In the genomic region with DNA sequence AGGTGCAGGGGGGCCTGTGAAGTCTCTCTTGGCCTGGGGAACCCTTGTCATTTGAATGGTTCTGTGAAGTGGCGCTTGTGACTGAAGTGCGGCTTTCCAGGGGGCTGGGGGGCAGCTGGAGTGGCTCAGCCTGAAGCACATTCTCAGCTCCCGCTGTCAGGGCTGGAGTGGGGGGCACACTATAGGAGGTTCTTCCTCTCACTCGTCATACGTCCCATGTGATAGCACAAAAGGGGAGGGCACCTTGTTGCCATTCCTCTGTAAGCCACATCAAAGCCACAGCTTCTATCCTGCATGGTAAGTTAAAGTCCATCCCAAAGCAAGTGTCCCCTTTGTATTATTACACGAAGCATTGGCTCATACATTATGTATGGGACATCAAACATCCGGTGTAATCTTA, we compare ENCODE assay signal across 11 mouse cellular contexts. TPM values are rescaled to one million over a fixed set of nuclear protein-coding genes. Genes with fewer than 3 reads are reported as not detected.
A peak's percentile ranks its signal among the peaks of the same experiment; 100 is the strongest.
DNase-seq lines count a peak whose midpoint lies in the region; ATAC-seq and TF ChIP-seq lines count a peak whose summit lies in the region.
"Had no signal": no experiment of that assay in that cellular context is flagged by ENCODE, and none has a peak within 500 bp of the region (broad histone marks: within the 10 kb centered on the region; RNA-seq: fewer than 3 reads in every experiment).

No protein-coding gene starts in this region.

- no peak for TF ChIP-seq CTCF in E14TG2a.4 (conservative IDR thresholded peaks at IDR 0.05; ENCODE audit: low read length)

- H3K4me3 ChIP-seq in liver, embryonic 11.5 days (ENCODE audit: low read depth, low read length), result no peak overlapping the region
- H3K4me3 ChIP-seq in E14TG2a.4 (replicated peaks; ENCODE audit: low read length) (peak overlapping the region; percentile 49), macrophage (ENCODE audit: inconsistent target) (peak overlapping the region; percentile 24; the same call in 1 of the 2 replicates)
- H3K4me3 ChIP-seq: hindbrain, embryonic 13.5 days; kidney, embryonic 15.5 days had no signal

- no peak for ATAC-seq in CD4-positive, CD25-positive, alpha-beta regulatory T cell, adult 4 months
- ATAC-seq in liver, embryonic 11.5 days (replicated peaks; ENCODE audit: low FRiP score), result no peak

- H3K9me3 ChIP-seq in liver, embryonic 11.5 days (ENCODE audit: control insufficient read depth, low read length), result no peaks in the 10 kb centered on the region
- no peaks in the 10 kb centered on the region for H3K9me3 ChIP-seq in E14TG2a.4 (ENCODE audit: low read length)
- H3K9me3 ChIP-seq: hindbrain, embryonic 13.5 days; kidney, embryonic 15.5 days had no signal

- H3K36me3 ChIP-seq in liver, embryonic 11.5 days (ENCODE audit: control insufficient read depth, insufficient read depth, low read length), result no peaks in the 10 kb centered on the region
- H3K36me3 ChIP-seq in E14TG2a.4 (ENCODE audit: insufficient read depth, low read length), result no peaks in the 10 kb centered on the region
- no peaks in the 10 kb centered on the region for H3K36me3 ChIP-seq in macrophage (ENCODE audit: inconsistent target)
- H3K36me3 ChIP-seq: hindbrain, embryonic 13.5 days; kidney, embryonic 15.5 days had no signal

- DNase-seq in CD4-positive, CD25-positive, alpha-beta regulatory T cell, adult 2 months (ENCODE audit: low read depth, low spot score), result peak; percentile 46
- DNase-seq in liver, embryonic 11.5 days (ENCODE audit: low spot score), result no peak
- no peak for DNase-seq in liver
- DNase-seq in kidney, adult 9 months, result no peak
- DNase-seq in left cerebral cortex, adult 8-10 months (ENCODE audit: low spot score in 2 of 2), result no peak
- DNase-seq: gastrocnemius, postnatal 10 days had no signal

- no peaks in the 10 kb centered on the region for H3K27me3 ChIP-seq in liver, embryonic 11.5 days (replicated peaks; ENCODE audit: control insufficient read depth, insufficient read depth, low read length)
- 0 out of 2 replicates have a peak, but pooled peaks cover 4% of the 10 kb centered on the region for H3K27me3 ChIP-seq in E14TG2a.4 (ENCODE audit: insufficient read depth, low read length)
- H3K27me3 ChIP-seq: hindbrain, embryonic 13.5 days; kidney, embryonic 15.5 days had no signal

- 75% methylated on average over 7 of the region's 7 CpGs for WGBS in liver, embryonic 11.5 days
- 53% methylated on average over 7 of the region's 7 CpGs for WGBS in macrophage (ENCODE audit: missing documents)

- H3K79me2 ChIP-seq in macrophage (ENCODE audit: inconsistent target), result peaks cover 9% of the 10 kb centered on the region; the same call in 1 of the 2 replicates

- no peak overlapping the region for H3K9ac ChIP-seq in liver, embryonic 11.5 days (ENCODE audit: low read depth, low read length)
- H3K9ac ChIP-seq: hindbrain, embryonic 13.5 days; kidney, embryonic 15.5 days had no signal

- H3K27ac ChIP-seq in liver, embryonic 11.5 days (ENCODE audit: low read depth, low read length), result peak overlapping the region; percentile 30
- peak overlapping the region; percentile 98 for H3K27ac ChIP-seq in macrophage
- H3K27ac ChIP-seq: hindbrain, embryonic 13.5 days had no signal

- no peak overlapping the region for H3K4me2 ChIP-seq in liver, embryonic 11.5 days
- H3K4me2 ChIP-seq: hindbrain, embryonic 13.5 days; kidney, embryonic 15.5 days had no signal

- peaks cover 32% of the 10 kb centered on the region for H3K4me1 ChIP-seq in liver, embryonic 11.5 days (replicated peaks; ENCODE audit: control insufficient read depth, insufficient read depth, low read length)
- peaks cover 73% of the 10 kb centered on the region for H3K4me1 ChIP-seq in E14TG2a.4 (replicated peaks; ENCODE audit: low read depth, low read length)

RNA-seq across cellular contexts. Expression of gene Wdr26, which starts 19.5 kb away (rescaled TPM):
- 10 to 100 TPM; 34.7 to 40.9 TPM for polyA plus RNA-seq in CD4-positive, CD25-positive, alpha-beta regulatory T cell, adult 4 months (2017; shearing (Covaris generic))
- polyA plus RNA-seq in liver, embryonic 11.5 days (2014; fragmentation: Nextera tagmentation; extraction: Ambion mirVana), result 33.8 and 40.0 TPM in 2 replicates
- total RNA-seq in macrophage (2018; cell fraction: chromatin; rRNA removed), result 100 to 1,000 TPM; 306 to 843 (median 604) TPM
- 100 to 1,000 TPM; 117 to 200 (median 160) TPM for total RNA-seq in macrophage (2018; cell fraction: cytosol; rRNA removed)
- total RNA-seq in macrophage (2018; cell fraction: nucleus; rRNA removed), result 100 to 1,000 TPM; 284 to 524 (median 451) TPM
- 115 to 137 TPM (median 119 TPM) in 3 replicates for polyA plus RNA-seq in macrophage (2018)
- total RNA-seq in left cerebral cortex, adult 8-10 months (2022), result 100 to 1,000 TPM in 1 of 4 experiments, 10 to 100 TPM in 3; 93.7 to 102 (median 95.1) TPM
